Mouse (Mus musculus) kidney, postnatal 36 days (tissue): ENCODE data around the gene Atp1a3.
"Not testable (repeated sequence)": the region's sequence is repeated elsewhere in the genome, so short reads cannot be mapped to it uniquely, and the experiment has no call there.

Experiments
- DNase-seq, 2 experiments: peaks; one replicate each; pipeline ENCODE4 v3.0.0; 2021 to 2022; ENCODE audit warnings: mixed read lengths in 2 of 2

Atp1a3 gene

DNA sequence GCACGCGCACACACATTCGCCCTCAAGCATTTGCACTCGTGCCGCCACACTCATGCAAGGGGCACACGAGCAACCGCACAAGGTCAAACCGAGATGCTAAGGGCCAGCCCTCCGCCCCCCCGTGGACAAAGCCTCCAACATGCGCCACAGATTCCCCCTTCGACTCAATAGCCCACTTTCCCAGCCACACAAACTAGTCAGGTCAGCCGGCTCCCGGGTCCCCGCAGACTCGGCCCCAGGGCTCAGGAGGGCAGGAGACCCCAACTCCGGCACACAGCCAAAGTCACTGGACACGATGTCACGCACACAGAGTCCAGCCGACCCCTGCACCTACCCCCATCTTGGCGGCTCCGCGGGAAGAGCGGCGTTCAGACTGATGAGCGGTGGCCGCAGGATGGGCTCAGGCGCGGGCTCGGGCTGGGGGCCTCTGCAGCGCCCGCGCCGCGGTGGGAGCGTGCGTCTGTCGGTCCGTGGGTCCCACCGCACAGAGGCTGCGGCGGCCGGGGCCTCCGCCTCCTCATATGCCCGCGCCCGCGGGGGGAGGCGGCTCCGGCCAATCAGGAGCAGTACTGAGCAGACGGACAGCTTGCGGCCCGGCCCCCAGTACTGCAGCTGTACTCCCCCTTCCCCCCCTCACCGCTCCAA is at the start of gene Atp1a3:
Gene Atp1a3 (minus strand): TSS at position 538 of the 645 bp plus-strand sequence.
- peak in 1 of 2 experiments; percentile 19 for DNase-seq

DNA sequence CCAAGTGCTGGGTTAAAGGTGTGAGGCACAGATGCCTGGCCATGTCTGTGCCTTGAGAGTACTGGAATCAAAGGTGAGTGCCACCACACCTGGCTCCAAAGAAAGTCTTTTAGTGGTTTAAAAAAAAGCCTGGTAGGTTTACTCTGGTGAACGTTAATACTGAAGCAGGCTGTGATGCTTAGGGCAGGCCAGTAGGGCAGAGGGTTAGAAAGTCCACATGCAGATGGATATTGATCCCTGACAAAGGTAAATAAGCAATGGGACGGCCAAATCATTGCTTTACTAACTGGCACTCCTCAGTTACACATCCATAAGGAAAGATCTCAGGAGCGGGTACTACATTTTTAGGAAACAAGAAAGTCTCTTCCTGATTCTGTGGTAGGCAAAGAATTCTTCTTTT is 46.8 kb upstream of the Atp1a3 start:
- DNase-seq: no peak

- DNase-seq: no peak
Measured at GRCm38 (mm10) chr7:25049295-25049930, 43.7 kb upstream of the Atp1a3 start.

- DNase-seq: no peak
Measured at GRCm38 (mm10) chr7:25047363-25047762, 41.6 kb upstream of the Atp1a3 start.

DNA sequence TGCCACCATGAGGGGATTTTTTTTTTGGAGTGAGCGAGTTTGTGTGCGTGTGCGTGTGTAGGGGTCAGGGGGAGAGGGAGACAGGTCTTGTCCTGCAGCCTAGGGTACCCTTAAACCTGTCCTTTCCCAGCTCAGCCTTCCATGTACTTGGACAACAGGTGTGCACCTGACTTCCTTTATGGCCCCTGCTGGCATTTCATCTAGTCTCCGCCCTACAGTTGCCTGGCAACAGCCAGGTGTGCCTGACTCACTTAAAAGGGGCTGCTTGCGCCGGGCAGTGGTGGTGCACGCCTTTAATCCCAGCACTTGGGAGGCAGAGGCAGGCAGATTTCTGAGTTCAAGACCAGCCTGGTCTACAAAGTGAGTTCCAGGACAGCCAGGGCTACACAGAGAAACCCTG is 38.8 kb upstream of the Atp1a3 start:
- not testable (repeated sequence) for DNase-seq

DNA sequence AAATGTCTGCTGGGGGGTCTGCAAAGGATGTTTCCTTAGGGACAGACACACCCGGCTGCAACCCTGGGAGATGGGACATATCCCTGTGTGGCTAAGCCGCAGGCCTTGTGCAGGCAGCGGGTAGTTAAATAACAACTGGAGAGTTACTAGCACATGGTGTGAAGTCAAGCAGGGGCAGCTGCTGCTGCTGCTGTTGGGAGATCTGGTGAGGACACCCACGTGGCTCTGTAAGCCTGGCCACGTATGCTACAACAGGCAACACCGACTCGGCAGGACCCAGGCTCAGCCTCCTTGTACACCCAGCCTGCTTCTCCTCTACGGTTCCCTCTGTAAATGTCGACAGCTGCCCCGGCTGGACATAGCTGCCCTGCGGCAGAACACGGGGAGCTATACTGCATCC is 36.2 kb upstream of the Atp1a3 start:
- DNase-seq: peak in 1 of 2 experiments; percentile 17

DNA sequence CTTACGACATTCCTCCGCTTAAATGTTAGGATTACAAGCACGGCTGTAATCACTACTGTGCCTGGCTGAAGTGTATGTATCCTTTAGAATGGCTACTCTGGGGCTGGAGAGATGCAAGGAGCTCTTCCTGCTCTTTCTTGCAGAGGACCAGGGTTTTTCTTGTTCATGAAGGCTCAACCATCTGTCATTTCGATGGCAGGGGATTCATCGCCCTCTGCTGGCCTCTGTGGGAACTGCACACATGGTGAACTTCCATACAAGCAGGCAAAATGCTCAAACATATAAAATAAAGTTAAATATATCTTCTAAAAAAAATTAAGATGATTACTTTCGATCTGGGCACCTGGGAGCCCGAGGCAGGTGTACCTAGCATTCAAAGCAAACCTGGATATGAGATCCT is 30.2 kb upstream of the Atp1a3 start:
- peak; percentile 35 to 82 for DNase-seq

DNA sequence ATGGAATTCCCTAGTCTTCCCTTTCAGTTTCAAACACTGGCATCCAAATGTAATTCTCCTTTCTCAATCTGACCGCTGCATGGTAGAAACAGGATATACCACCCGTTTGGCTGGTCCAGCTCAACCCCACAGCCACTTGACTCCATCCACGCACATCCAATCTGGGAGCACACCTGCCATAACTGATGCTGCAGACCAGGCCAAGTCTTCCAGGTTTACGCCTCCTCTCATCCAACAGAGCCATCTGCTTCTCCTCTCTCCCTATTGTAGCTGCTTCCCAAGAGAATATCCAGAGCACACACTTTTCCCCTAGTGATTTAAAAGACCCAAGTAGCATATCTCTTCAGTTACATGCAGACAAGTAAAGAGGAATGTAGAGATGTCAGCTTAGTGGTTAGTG is 29.0 kb upstream of the Atp1a3 start:
- no peak for DNase-seq

GRCm38 (mm10) chr7:25031528-25031927 is 25.8 kb upstream of the Atp1a3 start:
- no peak for DNase-seq

DNA sequence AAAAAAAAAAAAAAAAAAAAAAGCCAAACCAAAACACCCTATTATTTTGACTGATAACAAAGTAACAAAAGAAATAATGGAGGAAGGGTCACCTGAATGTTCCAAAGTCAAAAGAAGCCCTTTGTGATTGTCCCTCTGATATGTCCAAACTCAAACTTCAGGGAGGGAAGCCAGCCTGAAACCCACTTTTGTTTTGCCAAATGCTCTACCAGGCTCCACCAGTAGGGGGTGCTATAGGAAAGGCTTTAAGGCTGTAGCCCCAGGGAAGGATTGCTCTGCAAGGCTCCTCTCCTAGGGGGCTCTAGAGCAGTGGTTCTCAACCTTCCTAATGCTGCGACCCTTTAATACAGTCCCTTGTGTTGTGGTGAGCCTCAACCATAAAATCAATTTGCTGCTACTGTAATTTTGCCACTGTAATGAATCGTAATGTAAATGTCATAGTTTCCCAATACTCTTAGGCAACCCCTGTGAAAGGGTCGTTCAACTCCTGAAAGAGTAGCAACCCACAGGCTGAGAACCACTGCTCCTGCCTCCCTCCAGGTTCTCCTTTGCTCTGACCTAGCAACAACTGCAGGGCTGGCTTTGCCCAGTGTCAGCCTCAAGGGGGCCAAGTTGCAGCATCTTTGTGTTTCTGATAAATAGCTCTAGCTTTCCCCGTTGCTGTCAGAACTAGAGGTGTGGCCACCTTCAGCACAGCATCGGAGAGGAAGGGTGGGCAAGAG is 24.4 kb upstream of the Atp1a3 start:
- DNase-seq: peak; percentile 61 to 85

- no peak for DNase-seq
Measured at GRCm38 (mm10) chr7:25026452-25026851, 20.7 kb upstream of the Atp1a3 start.

GRCm38 (mm10) chr7:25025855-25026439 is 20.2 kb upstream of the Atp1a3 start:
- DNase-seq: peak in 1 of 2 experiments; percentile 47

- DNase-seq: no peak
Measured at GRCm38 (mm10) chr7:25011592-25011991, 5.8 kb upstream of the Atp1a3 start.

- DNase-seq: peak; percentile 14 to 68
Measured at GRCm38 (mm10) chr7:25010090-25010913, 4.5 kb upstream of the Atp1a3 start.

DNA sequence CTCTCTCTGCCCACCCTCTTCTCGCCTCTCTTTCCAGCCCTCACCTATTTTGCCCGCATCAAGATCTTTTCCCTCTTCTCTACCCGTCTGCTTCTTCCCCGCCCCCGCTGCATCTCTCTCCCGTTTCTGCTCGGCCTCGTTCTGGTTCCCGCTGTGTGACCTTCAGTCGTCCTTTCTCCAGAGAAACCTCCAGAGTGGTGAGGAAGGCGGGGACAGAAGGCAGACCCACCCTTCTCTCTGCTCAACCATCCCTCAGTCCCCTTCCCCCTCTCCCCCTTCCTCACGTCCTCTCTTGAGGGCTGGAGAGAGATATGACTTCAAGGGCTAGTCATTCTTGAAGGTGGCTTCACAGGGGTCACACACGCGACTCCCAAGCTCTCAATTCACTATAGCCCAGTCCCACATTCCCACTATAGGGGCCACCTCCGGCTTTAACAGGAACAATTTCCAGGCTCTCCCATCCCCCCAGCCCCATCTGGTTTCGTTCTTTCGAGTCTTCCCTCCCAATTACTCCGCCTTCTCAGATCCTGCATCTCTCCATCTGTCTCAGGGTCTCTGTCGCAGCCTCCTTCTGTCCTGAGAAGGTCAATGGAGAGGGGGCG is 3.4 kb upstream of the Atp1a3 start:
- no peak for DNase-seq

DNA sequence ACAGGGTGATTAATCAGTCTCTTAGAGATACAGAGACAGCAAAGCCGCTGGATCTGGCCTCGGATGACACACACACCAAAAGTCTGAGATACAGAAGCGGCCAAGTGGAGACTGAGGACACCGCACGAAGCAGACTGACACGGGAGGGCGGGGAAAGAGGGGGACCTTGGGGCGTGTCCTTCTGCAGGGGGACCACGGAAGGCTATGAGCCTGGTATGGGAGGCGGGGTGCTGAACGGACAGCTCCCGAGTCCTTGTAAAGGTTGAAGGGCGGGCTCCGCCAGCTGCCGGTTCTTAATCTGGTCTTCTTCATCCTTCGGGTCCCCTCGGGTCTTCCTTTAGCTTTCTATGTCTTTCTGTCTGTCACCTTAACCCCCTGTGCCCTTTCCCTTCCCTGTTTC is 2.9 kb upstream of the Atp1a3 start:
- DNase-seq: peak; percentile 49 to 84

- DNase-seq: no peak
Measured at GRCm38 (mm10) chr7:25007609-25008374, 2.0 kb upstream of the Atp1a3 start.

- no peak for DNase-seq
Measured at GRCm38 (mm10) chr7:25006586-25007364, 1.0 kb upstream of the Atp1a3 start.

DNA sequence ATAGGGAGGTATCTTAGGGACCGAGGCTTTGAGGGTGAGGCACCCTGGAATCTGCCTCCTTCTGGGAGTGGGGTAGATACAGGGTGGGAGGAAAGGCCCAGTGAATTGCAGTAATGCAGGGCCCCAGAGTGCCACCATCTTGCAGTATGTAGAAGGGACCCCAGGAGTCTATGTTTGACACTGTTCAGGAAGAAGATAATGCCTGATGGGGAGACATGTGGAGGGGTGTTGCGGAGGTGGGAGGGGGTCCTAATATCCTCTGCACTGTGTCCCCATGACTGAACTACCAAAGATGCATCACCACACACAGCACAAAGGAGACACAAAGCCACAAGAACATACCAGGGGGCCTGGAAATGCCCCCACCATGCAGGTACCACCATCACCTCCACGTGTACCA is 413 bp upstream of the Atp1a3 start:
- DNase-seq: no peak

DNA sequence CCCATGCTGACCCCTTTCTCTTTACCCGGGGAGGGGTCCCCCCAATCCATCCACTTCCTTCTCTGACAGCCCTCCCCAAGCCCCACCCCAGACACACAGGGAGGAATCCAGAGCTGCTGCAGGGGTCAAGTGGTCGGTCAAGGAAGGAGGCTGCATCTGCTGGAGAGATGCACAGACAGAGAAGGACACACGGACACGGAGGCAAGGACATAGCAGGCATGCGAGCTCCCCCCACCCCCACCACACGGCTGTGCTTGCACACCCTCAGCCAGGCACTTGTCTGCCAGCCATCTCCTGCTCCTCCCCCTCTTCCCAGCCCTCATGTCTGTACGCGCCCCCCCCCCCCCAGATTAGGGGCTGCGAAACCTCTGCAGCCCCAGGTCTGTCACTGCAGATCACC is 952 bp downstream of the Atp1a3 start:
- DNase-seq: no peak
